Mouse (Mus musculus) left cerebral cortex, adult 18-20 months (tissue): Measurements from ENCODE around the gene Naa60. TPM values are rescaled to one million over a fixed set of nuclear protein-coding genes. Genes with fewer than 3 reads are reported as not detected.

Source experiments
- DNase-seq, 2 experiments: peaks; one replicate each; pipeline ENCODE4 v3.0.0; 2021 to 2022; ENCODE audit warnings: low spot score in 2 of 2, mixed read lengths in 1 of 2
- total RNA-seq, 2 experiments: library from RNA; stranded (reverse); gene quantifications; 2 replicates each; pipeline ENCODE4 v1.2.3; 2021

The Naa60 gene
- total RNA-seq, 2 experiments from 2014 or later: 113 to 116 TPM

- no peak for DNase-seq
These were observed 13.0 kb downstream of the Naa60 start for GRCm38 (mm10) chr16:3885065-3885670.

GRCm38 (mm10) chr16:3891621-3892295, 19.6 kb downstream of the Naa60 start:
- no peak for DNase-seq

GRCm38 (mm10) chr16:3893739-3894138, 21.6 kb downstream of the Naa60 start:
- no peak for DNase-seq

GRCm38 (mm10) chr16:3895173-3895792, 23.1 kb downstream of the Naa60 start:
- no peak for DNase-seq

- no peak for DNase-seq
These were observed 23.9 kb downstream of the Naa60 start for GRCm38 (mm10) chr16:3896046-3896445.

- no peak for DNase-seq
These were observed 24.4 kb downstream of the Naa60 start for GRCm38 (mm10) chr16:3896553-3896952.

- no peak for DNase-seq
These were observed 35.3 kb downstream of the Naa60 start for GRCm38 (mm10) chr16:3907471-3907870.

GRCm38 (mm10) chr16:3908537-3909111, 36.4 kb downstream of the Naa60 start, which contains the start of the genes 1700037C18Rik and Cluap1:
Gene 1700037C18Rik (minus strand): TSS chr16:3908689.
Gene Cluap1 (plus strand): TSS chr16:3908801.
- peak; percentile 91 to 92 for DNase-seq

- no peak for DNase-seq
These were observed 36.9 kb downstream of the Naa60 start for GRCm38 (mm10) chr16:3909118-3909517.

GRCm38 (mm10) chr16:3920756-3921155, 48.6 kb downstream of the Naa60 start:
- no peak for DNase-seq

GRCm38 (mm10) chr16:3923515-3923914, 51.3 kb downstream of the Naa60 start:
- DNase-seq: no peak

GRCm38 (mm10) chr16:3923966-3924365, 51.8 kb downstream of the Naa60 start:
- no peak for DNase-seq

- no peak for DNase-seq
These were observed 56.4 kb downstream of the Naa60 start for GRCm38 (mm10) chr16:3928582-3928981.

GRCm38 (mm10) chr16:3929151-3929550, 57.0 kb downstream of the Naa60 start:
- DNase-seq: no peak

GRCm38 (mm10) chr16:3933536-3933935, 61.4 kb downstream of the Naa60 start:
- DNase-seq: no peak

- no peak for DNase-seq
These were observed 61.9 kb downstream of the Naa60 start for GRCm38 (mm10) chr16:3934091-3934490.

GRCm38 (mm10) chr16:3934701-3935100, 62.5 kb downstream of the Naa60 start:
- DNase-seq: no peak

GRCm38 (mm10) chr16:3951141-3951540, 79.0 kb downstream of the Naa60 start:
- DNase-seq: no peak
